Mouse (Mus musculus): Measurements from ENCODE around the gene Rnf217. TPM values are rescaled to one million over a fixed set of nuclear protein-coding genes. Genes with fewer than 3 reads are reported as not detected.

Rnf217 gene
- polyA plus RNA-seq, 1 experiment from 2014 or later: 1.5 TPM

DNA sequence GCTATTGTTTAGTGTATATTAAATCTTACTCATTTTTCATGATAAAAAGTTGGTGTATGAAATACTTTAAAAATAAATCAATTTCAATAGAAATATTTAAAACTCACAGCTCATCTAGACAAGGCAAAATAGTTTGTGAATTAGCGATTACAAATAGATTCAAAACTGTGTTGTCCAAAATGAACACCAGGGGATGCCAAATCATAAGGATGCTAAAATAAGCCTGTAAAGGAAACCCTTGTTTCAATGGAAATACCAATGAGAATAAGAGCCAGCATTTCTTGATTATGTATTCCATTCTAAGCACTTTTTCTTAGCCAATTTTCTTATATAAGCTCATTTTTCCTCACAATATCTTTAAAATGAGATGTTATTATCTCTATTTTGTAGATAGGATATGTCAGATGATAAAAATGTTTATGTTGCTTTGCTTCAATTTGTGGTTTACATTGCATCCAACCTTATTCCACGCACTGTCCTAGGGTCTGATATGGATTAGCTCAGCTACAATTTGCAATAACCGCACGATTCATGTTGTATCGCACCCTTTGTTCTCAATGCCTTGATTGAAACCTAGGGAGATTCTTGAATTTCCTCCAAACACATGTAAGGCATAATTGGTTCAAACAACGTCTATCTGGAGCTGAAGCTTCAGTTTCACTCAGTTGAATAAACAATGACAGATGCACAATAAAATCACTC is 143.0 kb downstream of the Rnf217 start:
- ATAC-seq (replicated peaks): peak; percentile 78
- H3K36me3 ChIP-seq: no peaks in the 10 kb centered on the region
- H3K4me3 ChIP-seq: no peak overlapping the region
- H3K9ac ChIP-seq (replicated peaks): no peak overlapping the region
- no peak overlapping the region for H3K27ac ChIP-seq (replicated peaks)
- 69% methylated on average over 6 of the region's 6 CpGs for WGBS
- no peak overlapping the region for H3K4me2 ChIP-seq (replicated peaks)
- 0 out of 2 replicates have a peak, but pooled peaks cover 3% of the 10 kb centered on the region for H3K4me1 ChIP-seq
- no peaks in the 10 kb centered on the region for H3K27me3 ChIP-seq
- no peaks in the 10 kb centered on the region for H3K9me3 ChIP-seq

DNA sequence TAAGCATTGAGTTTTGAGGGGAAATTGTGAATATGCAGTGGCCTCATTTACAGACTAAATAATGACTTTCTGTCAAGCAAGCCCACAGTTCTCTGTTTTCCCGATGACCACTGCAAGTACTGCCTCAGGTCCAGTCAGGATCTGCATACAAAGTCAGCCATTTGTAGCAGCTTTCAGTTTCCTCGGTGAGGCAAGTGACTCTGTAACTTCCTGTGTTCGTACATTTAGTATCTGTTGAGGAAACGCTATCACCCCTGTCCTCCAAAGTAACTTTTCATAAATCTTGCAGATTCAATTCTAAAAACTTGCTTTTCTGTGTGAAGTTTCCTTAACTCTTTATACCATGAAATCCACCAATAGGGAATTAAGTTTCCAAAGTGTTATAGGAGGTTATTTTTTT is 143.6 kb downstream of the Rnf217 start:
- H3K27ac ChIP-seq (replicated peaks): no peak overlapping the region
- H3K4me1 ChIP-seq: 0 out of 2 replicates have a peak, but pooled peaks cover 3% of the 10 kb centered on the region
- no peak overlapping the region for H3K9ac ChIP-seq (replicated peaks)
- no peak overlapping the region for H3K4me3 ChIP-seq
- 85% methylated on average over 4 of the region's 4 CpGs for WGBS
- H3K9me3 ChIP-seq: no peaks in the 10 kb centered on the region
- H3K36me3 ChIP-seq: no peaks in the 10 kb centered on the region
- no peak overlapping the region for H3K4me2 ChIP-seq (replicated peaks)
- H3K27me3 ChIP-seq: no peaks in the 10 kb centered on the region
- ATAC-seq (replicated peaks): no peak

- Histone ChIP-seq H3K4me3 (no peak overlapping the region), H3K4me2 (replicated peaks) (no peak overlapping the region), H3K27ac (replicated peaks) (no peak overlapping the region), H3K27me3 (no peaks in the 10 kb centered on the region), H3K36me3 (no peaks in the 10 kb centered on the region), H3K4me1 (0 out of 2 replicates have a peak, but pooled peaks cover 3% of the 10 kb centered on the region), H3K9me3 (no peaks in the 10 kb centered on the region), H3K9ac (replicated peaks) (no peak overlapping the region)
- no peak for ATAC-seq (replicated peaks)
- 98% methylated on average over 2 of the region's 2 CpGs for WGBS
These were observed 145.9 kb downstream of the Rnf217 start for GRCm38 (mm10) chr10:31463044-31463443.

DNA sequence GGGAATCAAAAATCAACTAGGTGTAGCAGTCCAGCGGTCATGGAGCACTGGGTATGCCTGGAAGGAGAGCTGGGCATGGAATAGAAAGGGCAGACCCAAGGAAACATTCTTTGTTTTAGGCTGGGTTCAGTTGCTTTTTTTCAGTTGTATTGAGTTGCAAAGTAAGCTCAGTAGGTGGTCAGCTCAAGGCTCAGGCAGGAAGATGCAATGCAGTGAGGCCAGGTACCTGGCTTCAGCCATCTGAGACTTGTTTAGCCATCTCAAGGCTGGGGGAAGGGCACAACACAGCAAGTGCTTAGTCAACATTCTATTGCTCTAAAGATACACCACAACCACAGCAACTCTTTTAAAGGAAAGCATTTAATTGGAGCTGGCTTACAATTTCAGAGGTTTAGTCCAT is 152.2 kb downstream of the Rnf217 start:
- H3K4me1 ChIP-seq: no peaks in the 10 kb centered on the region
- no peaks in the 10 kb centered on the region for H3K9me3 ChIP-seq
- H3K4me2 ChIP-seq (replicated peaks): no peak overlapping the region
- no peaks in the 10 kb centered on the region for H3K27me3 ChIP-seq
- H3K9ac ChIP-seq (replicated peaks): no peak overlapping the region
- H3K36me3 ChIP-seq: no peaks in the 10 kb centered on the region
- no peak overlapping the region for H3K4me3 ChIP-seq
- 39% methylated on average over 1 of the region's 1 CpGs for WGBS
- ATAC-seq (replicated peaks): no peak
- H3K27ac ChIP-seq (replicated peaks): no peak overlapping the region

- Histone ChIP-seq H3K36me3 (no peaks in the 10 kb centered on the region), H3K27me3 (no peaks in the 10 kb centered on the region), H3K27ac (replicated peaks) (no peak overlapping the region), H3K4me2 (replicated peaks) (no peak overlapping the region), H3K9ac (replicated peaks) (no peak overlapping the region), H3K4me1 (no peaks in the 10 kb centered on the region; the same call in 1 of the 2 replicates), H3K4me3 (no peak overlapping the region), H3K9me3 (no peaks in the 10 kb centered on the region)
- WGBS: 61% methylated on average over 1 of the region's 1 CpGs
- ATAC-seq (replicated peaks): no peak
These were observed 161.9 kb downstream of the Rnf217 start for GRCm38 (mm10) chr10:31447083-31447482.

DNA sequence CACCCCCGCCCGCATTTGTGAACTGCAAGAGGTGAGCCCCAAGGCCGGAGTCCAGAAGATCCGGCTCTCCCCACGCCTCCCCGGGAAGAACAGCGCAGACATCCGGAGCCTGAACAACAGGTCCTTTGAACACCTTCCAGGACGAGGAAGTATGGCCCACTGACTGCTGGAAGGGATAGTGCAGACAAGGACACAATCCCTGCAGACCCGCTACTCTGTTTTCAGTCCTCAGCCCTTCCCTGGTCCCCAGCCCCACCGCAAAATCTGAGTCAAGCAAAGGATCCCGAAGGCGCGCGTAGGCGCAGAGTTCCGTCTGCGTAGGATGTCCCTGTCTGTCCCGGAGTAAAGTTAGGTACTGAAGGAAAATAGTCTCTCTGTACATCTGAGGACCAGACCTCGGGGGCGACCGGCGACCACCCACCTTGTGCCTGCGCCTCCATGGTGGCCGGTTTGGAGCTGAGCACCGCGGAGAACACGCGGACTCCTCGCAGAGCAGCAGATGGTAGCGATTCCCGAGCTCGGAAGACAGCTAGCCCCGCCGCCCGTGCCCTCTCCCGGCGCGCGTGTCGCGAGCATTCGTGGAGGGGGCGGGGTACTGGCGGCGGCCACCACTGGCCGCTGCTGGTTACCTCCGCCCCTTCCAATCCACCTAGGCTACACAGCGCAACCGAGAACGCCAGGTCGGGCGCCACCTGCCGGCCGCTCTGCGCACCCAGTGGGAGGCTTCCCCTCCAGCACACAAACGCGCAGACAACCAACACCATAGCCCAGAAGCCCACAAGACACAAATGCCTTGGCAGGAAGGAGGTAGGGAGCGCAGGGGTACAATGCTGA is 163.5 kb downstream of the Rnf217 start, which contains the start of gene Tpd52l1:
Gene Tpd52l1, minus strand, starts transcription at position 668 of the 834 bp plus-strand sequence.
- Histone ChIP-seq H3K4me3 (peak within 1 kb of the TSS; percentile 53), H3K4me2 (replicated peaks) (peak within 1 kb of the TSS; percentile 78), H3K4me1 (no peaks in the 10 kb centered on the region; the same call in 1 of the 2 replicates), H3K36me3 (no peaks in the 10 kb centered on the region), H3K27me3 (no peaks in the 10 kb centered on the region), H3K27ac (replicated peaks) (no peak within 1 kb of the TSS), H3K9me3 (no peaks in the 10 kb centered on the region), H3K9ac (replicated peaks) (peak within 1 kb of the TSS; percentile 43)
- 1% methylated on average over 59 of the region's 59 CpGs for WGBS
- peak; percentile 99 for ATAC-seq (replicated peaks)

GRCm38 (mm10) chr10:31444206-31444605 is 164.8 kb downstream of the Rnf217 start:
- H3K4me1 ChIP-seq: no peaks in the 10 kb centered on the region; the same call in 1 of the 2 replicates
- no peaks in the 10 kb centered on the region for H3K36me3 ChIP-seq
- H3K27me3 ChIP-seq: no peaks in the 10 kb centered on the region
- no peak overlapping the region for H3K4me2 ChIP-seq (replicated peaks)
- H3K9ac ChIP-seq (replicated peaks): no peak overlapping the region
- 47% methylated on average over 7 of the region's 7 CpGs for WGBS
- ATAC-seq (replicated peaks): no peak
- H3K27ac ChIP-seq (replicated peaks): no peak overlapping the region
- no peaks in the 10 kb centered on the region for H3K9me3 ChIP-seq
- no peak overlapping the region for H3K4me3 ChIP-seq

Other genes with a start within 250 kb of the Rnf217 start
- 14.1 and 14.6 TPM in 2 replicates for gene Tpd52l1, start 163.2 kb downstream of the Rnf217 start, polyA plus RNA-seq (2015; fragmentation: Nextera tagmentation; extraction: Ambion mirVana)

Data from forebrain, embryonic 15.5 days (tissue).